Mouse (Mus musculus) kidney, embryonic 14.5 days (tissue): Measurements from ENCODE around the gene Pygo2. TPM values are rescaled to one million over a fixed set of nuclear protein-coding genes. Genes with fewer than 3 reads are reported as not detected.
"Not testable (repeated sequence)": the region's sequence is repeated elsewhere in the genome, so short reads cannot be mapped to it uniquely, and the experiment has no call there.

Experiments used
- ATAC-seq: fragments of 200-750 bp; cut with Nextera tagmentation; 2 replicates; pipeline ENCODE4 v1.8.0; 2017; ENCODE audit warnings: moderate number of reproducible peaks, mild to moderate bottlenecking, moderate TSS enrichment, moderate library complexity; ENCODE audit not compliant: low FRiP score, low TSS enrichment
- H3K27ac ChIP-seq: fragments of 300-500 bp; sonication (generic); 2 replicates; pipeline ENCODE4 v1.5.1; 2014; ENCODE audit warnings: low read depth, mild to moderate bottlenecking, low read length, moderate library complexity, mixed read lengths
- H3K27me3 ChIP-seq: fragments of 300-500 bp; sonication (generic); 2 replicates; pipeline ENCODE4 v1.6.1; 2014; ENCODE audit warnings: mild to moderate bottlenecking, low read length; ENCODE audit not compliant: control insufficient read depth, insufficient read depth
- H3K36me3 ChIP-seq: fragments of 300-500 bp; sonication (generic); 2 replicates; pipeline ENCODE4 v1.6.1; 2014; ENCODE audit warnings: low read length, mixed read lengths; ENCODE audit not compliant: control insufficient read depth, insufficient read depth
- H3K4me1 ChIP-seq: fragments of 300-500 bp; sonication (generic); 2 replicates; pipeline ENCODE4 v1.6.1; 2014; ENCODE audit warnings: low read length, mixed read lengths; ENCODE audit not compliant: control insufficient read depth, insufficient read depth
- H3K4me2 ChIP-seq: fragments of 300-500 bp; sonication (generic); replicated peaks from 2 replicates; pipeline ENCODE4 v1.6.1; 2014; ENCODE audit warnings: low read depth, mild to moderate bottlenecking, low read length
- H3K4me3 ChIP-seq: fragments of 300-500 bp; sonication (generic); 2 replicates; pipeline ENCODE4 v1.5.1; 2014; ENCODE audit warnings: mild to moderate bottlenecking, low read length
- H3K9ac ChIP-seq: fragments of 300-500 bp; sonication (generic); 2 replicates; pipeline ENCODE4 v1.6.1; 2014; ENCODE audit warnings: low read depth, mild to moderate bottlenecking, low read length, moderate library complexity
- H3K9me3 ChIP-seq: fragments of 300-500 bp; sonication (generic); 2 replicates; pipeline ENCODE4 v1.6.1; 2016; ENCODE audit warnings: low read length; ENCODE audit not compliant: control insufficient read depth
- WGBS: fragments of 180-500 bp; shearing (Covaris S2); extraction: QIAGEN DNeasy Blood & Tissue Kit; methylation state at CpG from one replicate; pipeline ENCODE4 v1.1.7; 2014; 5-methylcytosine and 5-hydroxymethylcytosine counted together
- polyA plus RNA-seq: library from polyadenylated mRNA; unstranded; fragments of >200 nt; fragmentation: Nextera tagmentation; extraction: Ambion mirVana; gene quantifications from 2 replicates; pipeline ENCODE4 v1.2.1, GENCODE M21; 2014

Gene Pygo2
- polyA plus RNA-seq, 1 experiment from 2014 or later: 53.0 TPM

GRCm38 (mm10) chr3:89422556-89423205, 7.3 kb upstream of the Pygo2 start:
- H3K9me3 ChIP-seq: no peaks in the 10 kb centered on the region
- peaks cover 41% of the 10 kb centered on the region for H3K36me3 ChIP-seq
- H3K4me1 ChIP-seq: peaks cover 42% of the 10 kb centered on the region
- no peaks in the 10 kb centered on the region for H3K27me3 ChIP-seq
- WGBS: 63% methylated on average over 6 of the region's 6 CpGs
- H3K4me3 ChIP-seq: peak overlapping the region; percentile 57
- peak overlapping the region; percentile 91; the same call in 1 of the 2 replicates for H3K27ac ChIP-seq
- peak overlapping the region; percentile 88 for H3K4me2 ChIP-seq
- no peak for ATAC-seq
- H3K9ac ChIP-seq: peak overlapping the region; percentile 70; the same call in 1 of the 2 replicates

- Histone ChIP-seq H3K9me3 (no peaks in the 10 kb centered on the region), H3K27me3 (no peaks in the 10 kb centered on the region), H3K4me1 (peaks cover 42% of the 10 kb centered on the region), H3K9ac (no peak overlapping the region), H3K36me3 (peaks cover 46% of the 10 kb centered on the region), H3K4me3 (no peak overlapping the region), H3K4me2 (0 out of 2 replicates have a peak overlapping the region, but pooled peaks have one; percentile 2), H3K27ac (0 out of 2 replicates have a peak overlapping the region, but pooled peaks have one; percentile 2)
- 56% methylated on average over 5 of the region's 5 CpGs for WGBS
- no peak for ATAC-seq
Observed at GRCm38 (mm10) chr3:89424416-89425140, 5.4 kb upstream of the Pygo2 start.

DNA sequence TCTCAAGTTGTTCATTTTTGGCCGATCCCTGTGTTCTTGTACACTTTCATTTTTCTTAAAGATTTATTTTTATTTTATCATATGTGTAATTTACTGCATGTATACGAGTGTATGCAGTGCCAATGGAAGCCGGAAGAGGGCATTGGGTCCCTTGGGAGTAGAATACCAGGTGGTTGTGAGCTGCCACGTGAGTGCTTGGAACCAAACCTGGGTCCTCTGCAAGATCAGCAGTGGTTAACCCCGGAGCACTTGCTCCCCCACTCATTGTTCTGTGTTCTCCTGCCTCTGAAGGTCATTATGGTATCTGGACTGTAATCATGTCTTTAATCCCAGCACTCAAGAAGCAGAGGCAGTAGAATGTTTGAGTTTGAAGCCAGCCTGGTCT, 4.9 kb upstream of the Pygo2 start:
- ATAC-seq: no peak
- Histone ChIP-seq H3K4me3 (no peak overlapping the region), H3K27me3 (no peaks in the 10 kb centered on the region), H3K27ac (no peak overlapping the region), H3K4me1 (peaks cover 37% of the 10 kb centered on the region), H3K36me3 (peaks cover 46% of the 10 kb centered on the region), H3K4me2 (no peak overlapping the region), H3K9ac (no peak overlapping the region), H3K9me3 (no peaks in the 10 kb centered on the region)
- WGBS: 75% methylated on average over 5 of the region's 5 CpGs

DNA sequence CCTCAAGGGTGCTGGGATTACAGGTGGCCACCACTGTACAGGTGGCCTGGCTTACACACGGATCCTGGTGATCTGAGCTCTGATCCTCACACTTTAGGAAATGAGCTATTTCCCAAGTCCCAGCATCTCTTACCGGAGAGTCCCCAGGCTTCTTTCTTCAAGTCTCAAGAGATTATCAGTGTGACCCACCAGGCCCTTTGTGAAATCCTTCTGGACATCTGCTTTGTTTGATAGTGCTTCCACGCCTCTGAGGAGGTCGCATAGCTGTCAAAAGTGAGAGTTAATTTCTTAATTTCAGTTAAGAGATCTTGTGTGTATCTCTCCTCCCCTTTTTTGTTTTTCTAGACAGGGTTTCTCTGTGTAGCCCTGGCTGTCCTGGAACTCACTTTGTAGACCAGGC, 4.1 kb upstream of the Pygo2 start:
- peaks cover 46% of the 10 kb centered on the region for H3K36me3 ChIP-seq
- 88% methylated on average over 4 of the region's 4 CpGs for WGBS
- H3K27ac ChIP-seq: no peak overlapping the region
- no peak overlapping the region for H3K9ac ChIP-seq
- H3K9me3 ChIP-seq: no peaks in the 10 kb centered on the region
- H3K4me1 ChIP-seq: peaks cover 33% of the 10 kb centered on the region
- H3K4me3 ChIP-seq: no peak overlapping the region
- no peak overlapping the region for H3K4me2 ChIP-seq
- no peak for ATAC-seq
- no peaks in the 10 kb centered on the region for H3K27me3 ChIP-seq

- Histone ChIP-seq H3K4me1 (peaks cover 15% of the 10 kb centered on the region), H3K36me3 (peaks cover 60% of the 10 kb centered on the region)
- not testable (repeated sequence) for H3K9me3 ChIP-seq, H3K27me3 ChIP-seq, H3K4me3 ChIP-seq, H3K4me2 ChIP-seq, H3K9ac ChIP-seq, H3K27ac ChIP-seq, ATAC-seq
- 94% methylated on average over 6 of the region's 7 CpGs for WGBS
Observed at GRCm38 (mm10) chr3:89429021-89429420, 993 bp upstream of the Pygo2 start.

GRCm38 (mm10) chr3:89432606-89433005, 2.6 kb downstream of the Pygo2 start:
- Histone ChIP-seq H3K4me2 (no peak overlapping the region), H3K36me3 (peaks cover 33% of the 10 kb centered on the region), H3K4me3 (no peak overlapping the region), H3K27ac (no peak overlapping the region), H3K9ac (no peak overlapping the region), H3K27me3 (no peaks in the 10 kb centered on the region), H3K4me1 (peaks cover 16% of the 10 kb centered on the region), H3K9me3 (no peaks in the 10 kb centered on the region)
- WGBS: 92% methylated on average over 8 of the region's 8 CpGs
- no peak for ATAC-seq

- H3K27ac ChIP-seq: no peak overlapping the region
- no peaks in the 10 kb centered on the region for H3K9me3 ChIP-seq
- no peak overlapping the region for H3K9ac ChIP-seq
- H3K4me2 ChIP-seq: no peak overlapping the region
- H3K4me1 ChIP-seq: peaks cover 16% of the 10 kb centered on the region
- 87% methylated on average over 11 of the region's 11 CpGs for WGBS
- no peak overlapping the region for H3K4me3 ChIP-seq
- H3K27me3 ChIP-seq: no peaks in the 10 kb centered on the region
- H3K36me3 ChIP-seq: peaks cover 27% of the 10 kb centered on the region
- ATAC-seq: no peak
Observed at GRCm38 (mm10) chr3:89434532-89434931, 4.5 kb downstream of the Pygo2 start.

GRCm38 (mm10) chr3:89435041-89435440, 5.0 kb downstream of the Pygo2 start:
- Histone ChIP-seq H3K4me1 (peaks cover 16% of the 10 kb centered on the region), H3K4me3 (no peak overlapping the region), H3K27ac (no peak overlapping the region), H3K9ac (no peak overlapping the region), H3K9me3 (no peaks in the 10 kb centered on the region), H3K4me2 (no peak overlapping the region), H3K36me3 (peaks cover 27% of the 10 kb centered on the region), H3K27me3 (no peaks in the 10 kb centered on the region)
- WGBS: 76% methylated on average over 7 of the region's 7 CpGs
- ATAC-seq: no peak
